ENCODE assay signal across 26 mouse cellular contexts in genomic region chr6:117276850-117277249, GRCm38 (mm10).
"Had no signal": no experiment of that assay in that cellular context is flagged by ENCODE, and none has a peak within 500 bp of the region (broad histone marks: within the 10 kb centered on the region; RNA-seq: fewer than 3 reads in every experiment).

No protein-coding gene starts in this region.

- H3K27ac ChIP-seq: heart, embryonic 10.5 days; hindbrain, embryonic 10.5 days; hindbrain, embryonic 12.5 days; hindbrain, embryonic 14.5 days; intestine, embryonic 15.5 days; kidney, embryonic 15.5 days; kidney, postnatal 0 days; limb, embryonic 13.5 days; limb, embryonic 15.5 days; liver, embryonic 13.5 days; liver, embryonic 15.5 days had no signal

- H3K4me3 ChIP-seq: heart, embryonic 10.5 days; hindbrain, embryonic 10.5 days; hindbrain, embryonic 12.5 days; intestine, embryonic 15.5 days; kidney, embryonic 15.5 days; limb, embryonic 13.5 days; limb, embryonic 15.5 days; liver, embryonic 13.5 days; liver, embryonic 15.5 days had no signal

- DNase-seq: forebrain, postnatal 0 days; gastrocnemius, postnatal 14 days; gastrocnemius, postnatal 36 days; heart, postnatal 10 days; heart, postnatal 4 days; kidney, adult 18-20 months; kidney, adult 9 months; kidney, postnatal 14 days; kidney, postnatal 36 days; layer of hippocampus, adult 9-11 months; layer of hippocampus, postnatal 36 days; left cerebral cortex, postnatal 4 days; liver, embryonic 13.5 days had no signal

- H3K9ac ChIP-seq: forebrain, postnatal 0 days; hindbrain, embryonic 12.5 days; hindbrain, embryonic 14.5 days; intestine, embryonic 15.5 days; kidney, embryonic 15.5 days; limb, embryonic 13.5 days; limb, embryonic 15.5 days; liver, embryonic 13.5 days; liver, embryonic 15.5 days had no signal

- ATAC-seq: forebrain, postnatal 0 days; hindbrain, embryonic 16.5 days; inflammation-experienced regulatory T-cells, adult 6 months; intestine, embryonic 15.5 days; intestine, postnatal 0 days had no signal

- H3K4me2 ChIP-seq: hindbrain, embryonic 12.5 days; hindbrain, embryonic 14.5 days; intestine, embryonic 15.5 days; kidney, embryonic 15.5 days; limb, embryonic 13.5 days; limb, embryonic 15.5 days; liver, embryonic 13.5 days; liver, embryonic 15.5 days had no signal

- H3K4me1 ChIP-seq: intestine, embryonic 15.5 days; liver, embryonic 13.5 days; liver, embryonic 15.5 days had no signal

- H3K9me3 ChIP-seq: heart, embryonic 10.5 days; hindbrain, embryonic 10.5 days; hindbrain, embryonic 12.5 days; intestine, embryonic 15.5 days; kidney, embryonic 15.5 days; limb, embryonic 13.5 days; limb, embryonic 15.5 days; liver, embryonic 13.5 days; liver, embryonic 15.5 days had no signal

- H3K36me3 ChIP-seq: heart, embryonic 10.5 days; hindbrain, embryonic 10.5 days; hindbrain, embryonic 12.5 days; intestine, embryonic 15.5 days; kidney, embryonic 15.5 days; limb, embryonic 13.5 days; limb, embryonic 15.5 days; liver, embryonic 13.5 days; liver, embryonic 15.5 days had no signal

- H3K27me3 ChIP-seq: hindbrain, embryonic 12.5 days; intestine, embryonic 15.5 days; limb, embryonic 15.5 days; liver, embryonic 13.5 days; liver, embryonic 15.5 days had no signal
